Mouse (Mus musculus): ENCODE data around the gene Tbc1d16. TPM values are rescaled to one million over a fixed set of nuclear protein-coding genes. Genes with fewer than 3 reads are reported as not detected.
A peak's percentile ranks its signal among the peaks of the same experiment; 100 is the strongest.

The Tbc1d16 gene
- polyA plus RNA-seq, 1 experiment: 5.0 TPM

DNA sequence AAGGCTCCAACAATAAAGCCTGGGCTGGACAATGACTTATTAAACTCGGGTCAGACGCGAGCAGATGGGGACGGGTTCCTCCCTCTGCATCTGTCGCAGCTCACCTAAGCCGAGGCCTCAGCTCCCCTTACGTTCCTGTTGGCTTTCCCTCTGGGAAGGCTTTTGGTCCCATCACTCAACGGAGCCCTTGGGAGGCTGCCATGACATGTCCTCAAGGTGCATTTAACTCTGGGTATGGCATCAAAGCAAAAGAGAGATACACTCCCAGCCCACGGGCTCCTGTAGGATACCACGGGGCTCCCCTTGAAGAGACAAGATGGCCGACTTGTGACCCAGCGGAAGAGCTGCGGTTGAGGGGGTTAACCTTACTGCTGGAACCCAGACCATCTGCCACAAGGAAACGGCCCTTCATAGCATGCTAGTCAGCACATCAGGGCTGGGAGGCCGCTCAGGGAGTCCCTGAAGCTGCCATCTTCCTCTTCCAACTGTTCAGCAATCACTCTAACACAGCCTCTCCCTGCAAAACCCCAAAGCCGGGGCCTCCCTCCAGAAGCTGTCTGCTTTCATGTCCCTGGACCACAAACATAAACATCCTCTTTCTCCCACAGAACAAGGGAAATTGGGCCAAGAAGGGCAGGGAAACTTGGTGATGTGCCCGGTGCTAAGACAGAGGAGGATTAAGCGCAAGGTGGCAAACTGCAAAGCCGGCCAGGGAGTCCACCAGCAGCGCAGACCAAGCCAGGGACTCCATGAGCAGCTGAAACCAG, 5.0 kb downstream of the Tbc1d16 start:
- Histone ChIP-seq H3K4me1 (ENCODE audit: control insufficient read depth, insufficient read depth, insufficient read length, low read length) (peaks cover 16% of the 10 kb centered on the region), H3K27me3 (ENCODE audit: control insufficient read depth, insufficient read depth, low read length) (peaks cover 5% of the 10 kb centered on the region; the same call in 1 of the 2 replicates), H3K36me3 (ENCODE audit: control insufficient read depth, insufficient read depth, low read length) (no peaks in the 10 kb centered on the region), H3K27ac (ENCODE audit: insufficient read depth, low read depth, low read length) (no peak overlapping the region), H3K4me3 (ENCODE audit: low read depth, low read length) (no peak overlapping the region)
- WGBS: 83% methylated on average over 20 of the region's 20 CpGs
- TF ChIP-seq POLR2A (IDR thresholded peaks at IDR 0.05; ENCODE audit: low read depth, low read length) (no peak), CTCF (IDR thresholded peaks at IDR 0.05; ENCODE audit: extremely low read depth, insufficient read length, insufficient replicate concordance, low read depth, low read length) (no peak)

DNA sequence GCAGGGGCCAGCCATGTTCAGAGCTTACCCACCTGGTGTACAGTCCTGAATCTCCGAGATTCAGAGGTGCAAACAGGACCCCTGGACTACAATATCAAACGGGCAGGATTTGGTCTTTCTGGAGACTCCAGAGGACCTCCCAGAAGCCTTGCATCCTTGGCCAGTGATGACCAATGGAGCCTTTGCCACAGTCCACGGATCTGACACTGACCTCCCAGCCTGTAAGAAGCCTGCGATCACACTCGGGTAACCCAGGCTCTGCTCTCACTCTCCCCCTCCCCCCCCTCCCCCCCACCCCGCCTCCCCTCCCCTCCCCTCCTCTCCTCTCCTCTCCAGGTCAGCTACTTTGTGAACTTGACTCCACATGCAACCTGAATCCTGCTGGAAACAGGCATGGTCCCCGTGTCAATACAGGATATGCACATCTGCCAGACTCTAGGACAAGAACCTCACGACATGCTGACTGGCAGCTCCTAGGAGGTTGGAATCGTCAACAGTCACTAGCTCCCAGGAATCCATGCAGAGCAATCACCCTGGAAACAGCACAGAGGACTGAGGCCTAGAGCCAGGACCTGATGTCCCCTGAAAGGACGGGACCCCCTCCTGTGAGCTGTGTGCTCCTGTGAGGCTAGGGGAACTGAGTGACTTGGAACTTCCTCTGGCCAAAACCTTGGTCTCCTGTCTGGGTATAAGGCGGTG, 6.3 kb downstream of the Tbc1d16 start:
- TF ChIP-seq POLR2A (IDR thresholded peaks at IDR 0.05; ENCODE audit: low read depth, low read length): no peak
- TF ChIP-seq CTCF (IDR thresholded peaks at IDR 0.05; ENCODE audit: extremely low read depth, insufficient read length, insufficient replicate concordance, low read depth, low read length): no peak
- no peak overlapping the region for H3K27ac ChIP-seq (ENCODE audit: insufficient read depth, low read depth, low read length)
- 80% methylated on average over 10 of the region's 11 CpGs for WGBS

DNA sequence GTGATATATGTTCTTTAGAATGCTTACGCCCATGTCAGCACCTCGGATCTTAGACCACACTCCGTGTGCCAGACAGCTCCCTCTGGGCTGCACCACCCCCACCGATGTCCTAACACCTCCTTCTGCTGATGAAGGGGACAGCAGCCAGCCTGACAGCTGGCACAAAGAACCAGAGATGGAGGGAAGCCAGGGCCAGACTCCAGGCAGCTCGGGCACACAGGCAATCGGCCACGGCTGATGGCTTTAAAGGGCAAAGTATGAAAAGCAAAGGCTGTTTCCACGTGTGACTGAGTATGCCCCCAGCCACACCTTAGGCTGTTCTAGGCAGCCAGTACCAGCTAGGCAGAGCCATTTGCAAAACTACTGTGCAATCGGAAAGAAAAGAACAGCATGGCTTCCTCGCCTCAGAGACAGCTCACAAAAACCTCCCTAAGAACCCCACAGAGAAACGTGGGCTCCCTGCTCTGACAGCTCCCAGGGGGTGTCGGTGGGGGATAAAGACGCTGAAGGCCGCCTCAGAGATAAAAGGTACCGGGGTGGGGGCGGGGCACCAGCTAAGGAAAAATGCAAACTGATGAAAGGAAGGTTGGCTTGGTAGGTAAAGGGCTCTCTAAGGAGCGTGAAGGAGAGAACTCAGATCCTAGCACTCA, 8.4 kb downstream of the Tbc1d16 start:
- no peaks in the 10 kb centered on the region for H3K36me3 ChIP-seq (ENCODE audit: control insufficient read depth, insufficient read depth, low read length)
- peaks cover 27% of the 10 kb centered on the region for H3K4me1 ChIP-seq (ENCODE audit: control insufficient read depth, insufficient read depth, insufficient read length, low read length)
- WGBS: 21% methylated on average over 17 of the region's 17 CpGs
- H3K27me3 ChIP-seq (ENCODE audit: control insufficient read depth, insufficient read depth, low read length): no peaks in the 10 kb centered on the region
- H3K4me3 ChIP-seq (ENCODE audit: low read depth, low read length): peak overlapping the region; percentile 43
- peak overlapping the region; percentile 2; the same call in 1 of the 2 replicates for H3K27ac ChIP-seq (ENCODE audit: insufficient read depth, low read depth, low read length)
- no peak for TF ChIP-seq CTCF (IDR thresholded peaks at IDR 0.05; ENCODE audit: extremely low read depth, insufficient read length, insufficient replicate concordance, low read depth, low read length)
- no peak for TF ChIP-seq POLR2A (IDR thresholded peaks at IDR 0.05; ENCODE audit: low read depth, low read length)

More for the DNA sequence above, 6.3 kb downstream of the Tbc1d16 start:
- Histone ChIP-seq H3K27me3 (ENCODE audit: control insufficient read depth, insufficient read depth, low read length) (no peaks in the 10 kb centered on the region), H3K36me3 (ENCODE audit: control insufficient read depth, insufficient read depth, low read length) (no peaks in the 10 kb centered on the region), H3K4me3 (ENCODE audit: low read depth, low read length) (no peak overlapping the region), H3K4me1 (ENCODE audit: control insufficient read depth, insufficient read depth, insufficient read length, low read length) (peaks cover 13% of the 10 kb centered on the region)

DNA sequence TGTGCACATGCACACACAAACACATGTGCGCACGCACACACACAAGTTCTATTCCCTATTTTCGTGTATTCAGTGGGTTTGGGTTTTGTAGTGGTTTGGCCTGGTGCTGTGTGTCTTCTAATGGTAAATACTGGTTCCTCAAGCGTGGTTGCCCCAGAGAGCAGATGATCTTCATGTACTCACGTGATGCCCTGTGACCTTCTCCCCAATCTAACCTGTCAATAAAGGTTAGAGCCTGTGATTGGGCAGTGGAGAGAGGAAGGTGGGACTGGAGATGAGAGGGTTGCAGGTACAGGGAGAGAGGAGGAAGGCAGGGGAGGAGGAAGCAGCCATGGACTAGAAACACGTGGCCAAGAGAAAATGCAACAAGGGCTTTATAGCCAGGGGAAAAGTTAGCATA, 10.4 kb downstream of the Tbc1d16 start:
- Histone ChIP-seq H3K36me3 (ENCODE audit: control insufficient read depth, insufficient read depth, low read length) (no peaks in the 10 kb centered on the region), H3K4me1 (ENCODE audit: control insufficient read depth, insufficient read depth, insufficient read length, low read length) (peaks cover 35% of the 10 kb centered on the region), H3K4me3 (ENCODE audit: low read depth, low read length) (no peak overlapping the region), H3K27ac (ENCODE audit: insufficient read depth, low read depth, low read length) (no peak overlapping the region), H3K27me3 (ENCODE audit: control insufficient read depth, insufficient read depth, low read length) (no peaks in the 10 kb centered on the region)
- WGBS: 83% methylated on average over 6 of the region's 6 CpGs
- TF ChIP-seq CTCF (IDR thresholded peaks at IDR 0.05; ENCODE audit: extremely low read depth, insufficient read length, insufficient replicate concordance, low read depth, low read length): no peak
- no peak for TF ChIP-seq POLR2A (IDR thresholded peaks at IDR 0.05; ENCODE audit: low read depth, low read length)

DNA sequence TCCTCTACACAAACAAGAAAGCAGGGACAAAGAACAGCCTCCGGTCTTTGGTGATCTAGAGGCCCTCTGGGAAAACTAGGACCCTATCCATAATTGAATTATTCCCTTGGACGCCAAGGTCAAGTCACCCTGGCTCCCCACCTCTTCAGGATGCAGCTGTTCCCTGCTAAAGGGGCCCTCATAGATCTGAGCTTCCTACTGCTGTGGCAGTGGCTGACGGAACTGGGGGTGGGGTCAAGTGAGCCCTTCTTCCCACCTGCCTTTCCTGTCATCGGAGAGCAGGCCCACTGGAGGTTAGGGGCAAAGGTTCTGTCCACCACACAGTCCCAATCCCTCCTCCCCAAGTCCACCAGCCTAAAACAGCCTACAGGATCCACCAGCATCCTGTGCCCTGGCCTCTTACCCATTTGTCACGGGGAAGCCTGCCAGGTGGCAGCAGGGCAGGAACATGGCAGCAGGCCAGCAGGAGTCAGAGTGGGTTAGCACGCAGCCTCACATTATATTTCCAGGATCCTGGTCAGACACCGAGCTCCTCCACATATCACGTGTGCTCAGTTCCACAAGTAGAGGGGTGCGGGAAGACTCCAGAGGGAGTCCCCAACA, 12.3 kb downstream of the Tbc1d16 start:
- H3K4me3 ChIP-seq (ENCODE audit: low read depth, low read length): no peak overlapping the region
- 17% methylated on average over 9 of the region's 9 CpGs for WGBS

DNA sequence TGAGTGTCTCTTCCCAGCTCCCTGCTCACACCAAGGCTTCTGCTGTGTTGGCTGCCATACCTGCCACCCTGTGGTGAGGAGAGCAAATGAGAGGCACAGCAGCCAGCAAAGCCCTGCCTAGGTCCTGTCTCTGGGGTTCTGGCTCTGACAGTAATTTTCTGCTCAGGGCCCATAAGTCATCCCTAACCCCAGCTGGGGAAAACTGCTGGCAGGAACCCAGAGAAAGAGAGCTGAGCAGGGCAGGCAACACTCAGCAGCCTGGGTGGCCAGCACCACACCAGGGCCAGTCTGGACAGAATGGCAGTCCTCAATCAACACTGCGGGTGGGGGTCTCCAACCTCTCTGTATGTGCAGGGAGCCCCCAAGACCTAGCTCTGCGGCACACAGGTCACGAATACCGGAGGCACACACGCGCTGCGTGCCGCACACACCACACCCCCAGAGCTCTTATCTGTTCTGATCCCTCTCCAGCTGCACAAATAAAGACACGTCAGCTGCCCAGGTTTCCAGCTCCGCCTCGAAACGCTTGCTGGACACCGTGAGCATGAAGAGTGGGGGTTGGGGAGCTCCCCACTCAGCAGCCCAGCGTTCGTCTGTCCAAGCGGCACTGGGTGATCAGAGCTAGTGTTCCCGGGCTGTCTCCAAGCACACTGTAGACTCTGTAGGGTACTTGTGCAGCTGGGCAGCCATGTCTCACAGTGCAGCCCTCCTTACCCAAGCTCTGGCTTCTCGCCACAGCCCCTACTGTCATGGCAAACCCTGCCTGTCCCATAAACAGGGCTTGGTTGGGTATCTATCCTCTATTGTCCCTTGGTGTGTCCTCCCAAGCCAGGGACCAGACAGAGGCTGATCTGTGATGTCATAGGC, 13.0 kb downstream of the Tbc1d16 start:
- TF ChIP-seq CTCF (IDR thresholded peaks at IDR 0.05; ENCODE audit: extremely low read depth, insufficient read length, insufficient replicate concordance, low read depth, low read length): no peak
- TF ChIP-seq POLR2A (IDR thresholded peaks at IDR 0.05; ENCODE audit: low read depth, low read length): no peak
- peaks cover 31% of the 10 kb centered on the region for H3K4me1 ChIP-seq (ENCODE audit: control insufficient read depth, insufficient read depth, insufficient read length, low read length)
- H3K4me3 ChIP-seq (ENCODE audit: low read depth, low read length): peak overlapping the region; percentile 31
- no peaks in the 10 kb centered on the region for H3K27me3 ChIP-seq (ENCODE audit: control insufficient read depth, insufficient read depth, low read length)
- H3K27ac ChIP-seq (ENCODE audit: insufficient read depth, low read depth, low read length): peak overlapping the region; percentile 48
- WGBS: 5% methylated on average over 18 of the region's 18 CpGs
- no peaks in the 10 kb centered on the region for H3K36me3 ChIP-seq (ENCODE audit: control insufficient read depth, insufficient read depth, low read length)

More for the DNA sequence above, 12.3 kb downstream of the Tbc1d16 start:
- Histone ChIP-seq H3K27me3 (ENCODE audit: control insufficient read depth, insufficient read depth, low read length) (no peaks in the 10 kb centered on the region), H3K4me1 (ENCODE audit: control insufficient read depth, insufficient read depth, insufficient read length, low read length) (peaks cover 33% of the 10 kb centered on the region), H3K27ac (ENCODE audit: insufficient read depth, low read depth, low read length) (peak overlapping the region; percentile 48), H3K36me3 (ENCODE audit: control insufficient read depth, insufficient read depth, low read length) (no peaks in the 10 kb centered on the region)
- no peak for TF ChIP-seq CTCF (IDR thresholded peaks at IDR 0.05; ENCODE audit: extremely low read depth, insufficient read length, insufficient replicate concordance, low read depth, low read length)
- no peak for TF ChIP-seq POLR2A (IDR thresholded peaks at IDR 0.05; ENCODE audit: low read depth, low read length)

Measured in small intestine, adult 2 months (tissue).